Mouse (Mus musculus) adrenal gland, postnatal 4 days (tissue): ENCODE measurements around the gene Ftl1. TPM values are rescaled to one million over a fixed set of nuclear protein-coding genes. Genes with fewer than 3 reads are reported as not detected.
A peak's percentile ranks its signal among the peaks of the same experiment; 100 is the strongest.

ENCODE experiments used
- DNase-seq, 2 experiments: peaks; one replicate each; pipeline ENCODE4 v3.0.0; 2021 to 2022; ENCODE audit warnings: low spot score in 2 of 2, mixed read lengths in 2 of 2
- total RNA-seq, 2 experiments: library from RNA; stranded (reverse); gene quantifications; 2 replicates each; pipeline ENCODE4 v1.2.3; 2021

Gene Ftl1
- total RNA-seq, 2 experiments from 2014 or later = 684 to 753 TPM

GRCm38 (mm10) chr7:45455932-45456696 lies 3.6 kb downstream of the Ftl1 start:
- no peak for DNase-seq

GRCm38 (mm10) chr7:45454971-45455370 lies 4.7 kb downstream of the Ftl1 start:
- no peak for DNase-seq

DNA sequence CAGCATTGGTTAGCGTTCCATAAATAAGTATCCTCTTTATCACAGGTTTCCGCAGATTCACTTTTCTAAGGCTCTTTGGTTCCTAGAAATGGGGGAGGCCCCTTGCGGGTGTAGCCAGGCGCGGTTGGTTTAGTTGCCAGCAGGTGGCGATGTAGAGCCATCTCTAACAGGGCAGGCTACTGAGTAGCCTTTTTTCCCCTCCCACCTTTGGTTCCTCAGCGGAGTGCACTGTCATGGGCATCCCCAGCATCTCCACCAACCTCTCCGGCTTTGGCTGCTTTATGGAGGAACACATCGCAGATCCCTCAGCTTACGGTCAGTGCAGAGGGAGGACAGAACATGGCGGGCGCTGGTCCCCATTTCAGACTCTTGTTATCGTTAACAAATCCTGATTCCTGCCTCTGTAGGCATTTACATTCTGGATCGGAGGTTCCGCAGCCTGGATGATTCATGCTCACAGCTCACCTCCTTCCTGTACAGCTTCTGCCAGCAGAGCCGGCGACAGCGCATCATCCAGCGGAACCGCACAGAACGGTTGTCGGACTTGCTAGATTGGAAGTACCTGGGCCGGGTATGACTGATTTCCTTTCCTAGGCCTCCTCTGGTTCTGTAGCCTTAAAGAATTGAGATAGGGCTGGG lies 8.2 kb downstream of the Ftl1 start:
- peak in 1 of 2 experiments; percentile 65 for DNase-seq

DNA sequence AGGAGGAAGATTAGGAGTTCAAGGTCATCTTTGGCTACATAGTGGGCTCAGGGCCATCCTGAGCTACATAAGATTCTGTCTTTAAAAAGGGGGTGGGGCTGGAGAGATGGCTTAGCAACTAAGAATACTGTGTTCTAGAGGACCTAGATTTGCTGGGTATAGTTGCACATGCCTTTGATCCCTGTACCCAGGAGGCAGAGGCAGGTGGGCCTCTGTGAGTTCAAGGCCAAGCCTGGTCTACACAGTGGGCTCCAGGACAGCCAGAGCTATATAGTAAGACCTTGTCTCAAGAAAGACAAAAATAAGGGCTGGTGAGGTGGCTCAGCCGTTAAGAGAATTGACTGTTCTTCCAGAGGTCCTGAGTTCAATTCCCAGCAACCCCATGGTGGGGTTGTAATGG lies 9.7 kb downstream of the Ftl1 start:
- DNase-seq = no peak

DNA sequence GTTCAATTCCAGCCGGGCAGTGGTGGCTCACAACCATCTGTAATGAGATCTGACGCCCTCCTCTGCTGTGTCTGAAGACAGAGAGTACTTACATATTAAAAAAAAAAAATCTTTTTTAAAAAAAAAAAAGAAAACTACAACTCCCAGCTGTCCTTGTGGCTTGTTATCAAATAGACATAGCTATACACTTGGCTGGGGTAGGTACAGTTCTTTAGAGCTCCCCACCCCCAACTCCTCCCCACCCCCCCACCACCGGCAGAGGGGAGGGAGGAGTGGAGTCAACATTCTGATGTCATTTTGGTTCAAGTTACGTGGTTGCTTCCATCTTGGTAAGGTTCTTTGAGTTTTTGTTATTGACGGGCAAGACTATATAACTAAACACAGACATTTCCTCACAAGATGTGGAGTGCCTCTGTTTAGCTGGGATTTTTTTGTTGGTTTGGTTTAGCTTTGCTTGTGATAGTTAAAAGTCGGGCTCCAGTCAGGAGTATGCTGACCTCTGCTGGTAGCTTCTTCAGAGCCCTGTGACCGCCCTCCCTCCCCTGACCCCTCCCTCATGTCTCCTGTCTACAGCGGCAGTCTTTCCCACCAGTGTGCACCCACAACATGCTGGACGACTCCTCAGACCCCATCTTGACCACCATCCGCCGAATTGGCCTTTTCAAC lies 12.2 kb downstream of the Ftl1 start:
- no peak for DNase-seq

GRCm38 (mm10) chr7:45446589-45446988 lies 13.1 kb downstream of the Ftl1 start:
- no peak for DNase-seq

DNA sequence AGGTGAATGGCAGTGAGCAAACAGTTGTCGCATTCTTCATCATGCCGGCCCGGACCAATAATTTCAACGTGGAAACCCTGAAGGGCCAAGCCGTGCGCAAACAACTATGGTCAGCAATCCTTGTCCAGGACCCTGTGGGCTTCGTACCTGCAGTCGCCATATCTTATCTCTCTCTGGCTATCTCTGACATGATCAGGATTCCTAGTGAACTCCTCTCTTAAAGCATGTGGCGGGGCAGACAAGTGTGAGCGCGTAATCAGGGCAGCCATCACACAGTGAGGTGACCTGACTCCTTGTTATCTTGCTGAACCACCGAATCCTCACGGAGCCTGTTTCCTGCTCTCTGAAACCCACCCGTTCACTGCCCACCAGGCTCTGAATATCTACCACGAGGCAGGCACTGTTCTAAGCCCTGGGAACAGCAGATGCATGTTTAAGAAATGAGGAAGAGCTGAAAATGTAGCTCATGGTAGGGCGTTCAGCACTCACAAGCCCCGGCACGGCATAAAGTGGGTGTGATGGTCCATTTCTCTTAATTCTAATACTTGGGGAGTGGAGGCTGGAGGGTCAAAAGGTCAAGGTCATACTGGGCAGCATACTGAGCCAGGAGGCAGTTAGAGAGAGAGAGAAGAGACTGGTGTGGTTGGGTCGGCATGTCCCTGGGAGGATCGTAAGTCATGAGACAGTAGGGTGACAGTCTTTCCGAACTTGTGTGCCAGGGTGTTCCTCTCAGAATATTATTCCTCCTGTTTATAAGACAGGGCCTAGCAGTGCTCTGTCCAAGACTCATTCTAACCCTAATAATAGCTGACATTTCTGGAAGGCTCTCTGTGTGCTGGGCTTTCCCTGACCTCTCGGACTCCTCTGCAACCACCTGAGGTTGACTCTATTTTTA lies 15.9 kb downstream of the Ftl1 start:
- no peak for DNase-seq

- no peak for DNase-seq
These were observed 22.0 kb downstream of the Ftl1 start, which contains the start of gene Ruvbl2 for GRCm38 (mm10) chr7:45437521-45438276. Gene Ruvbl2 (minus strand): TSS chr7:45438096.

DNA sequence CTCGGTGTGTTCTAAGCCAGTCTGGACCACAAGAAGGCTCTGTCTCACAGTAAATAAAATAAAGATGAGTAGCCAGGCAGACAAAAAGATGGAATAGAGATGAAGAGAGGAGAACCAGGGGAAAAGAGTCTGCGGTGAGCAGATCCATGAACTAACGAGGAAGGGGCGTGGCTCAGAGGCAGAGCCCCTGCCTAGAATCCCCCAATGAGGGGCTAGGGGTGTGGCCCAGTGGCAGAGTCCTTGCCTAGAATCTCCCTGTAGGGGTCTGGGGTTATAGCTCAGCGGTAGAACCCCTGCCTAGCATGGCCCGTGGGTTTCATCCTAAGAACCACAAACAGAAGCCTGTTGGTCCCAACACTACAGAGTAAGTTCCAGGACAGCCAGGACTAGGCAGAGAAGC lies 22.6 kb downstream of the Ftl1 start:
- no peak for DNase-seq

GRCm38 (mm10) chr7:45436444-45436843 lies 23.2 kb downstream of the Ftl1 start:
- no peak for DNase-seq

DNA sequence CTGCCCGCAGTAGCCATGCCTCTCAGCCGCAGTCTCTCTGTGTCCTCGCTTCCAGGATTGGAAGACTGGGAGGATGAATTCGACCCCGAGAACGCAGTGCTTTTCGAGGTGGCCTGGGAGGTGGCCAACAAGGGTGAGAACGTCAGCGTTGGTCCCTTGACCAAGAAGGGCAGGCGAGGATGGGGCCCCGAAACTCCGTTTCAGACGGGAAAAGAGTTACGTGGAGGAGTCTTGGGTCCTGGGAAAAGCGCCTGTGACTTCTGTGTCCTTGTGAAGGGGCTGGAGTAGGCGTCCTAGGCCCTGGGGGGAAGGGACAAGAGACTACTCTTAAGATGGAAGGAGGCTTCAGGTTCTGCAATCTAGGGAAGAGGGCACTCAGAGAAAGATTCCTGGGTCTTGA lies 24.6 kb downstream of the Ftl1 start:
- no peak for DNase-seq

DNA sequence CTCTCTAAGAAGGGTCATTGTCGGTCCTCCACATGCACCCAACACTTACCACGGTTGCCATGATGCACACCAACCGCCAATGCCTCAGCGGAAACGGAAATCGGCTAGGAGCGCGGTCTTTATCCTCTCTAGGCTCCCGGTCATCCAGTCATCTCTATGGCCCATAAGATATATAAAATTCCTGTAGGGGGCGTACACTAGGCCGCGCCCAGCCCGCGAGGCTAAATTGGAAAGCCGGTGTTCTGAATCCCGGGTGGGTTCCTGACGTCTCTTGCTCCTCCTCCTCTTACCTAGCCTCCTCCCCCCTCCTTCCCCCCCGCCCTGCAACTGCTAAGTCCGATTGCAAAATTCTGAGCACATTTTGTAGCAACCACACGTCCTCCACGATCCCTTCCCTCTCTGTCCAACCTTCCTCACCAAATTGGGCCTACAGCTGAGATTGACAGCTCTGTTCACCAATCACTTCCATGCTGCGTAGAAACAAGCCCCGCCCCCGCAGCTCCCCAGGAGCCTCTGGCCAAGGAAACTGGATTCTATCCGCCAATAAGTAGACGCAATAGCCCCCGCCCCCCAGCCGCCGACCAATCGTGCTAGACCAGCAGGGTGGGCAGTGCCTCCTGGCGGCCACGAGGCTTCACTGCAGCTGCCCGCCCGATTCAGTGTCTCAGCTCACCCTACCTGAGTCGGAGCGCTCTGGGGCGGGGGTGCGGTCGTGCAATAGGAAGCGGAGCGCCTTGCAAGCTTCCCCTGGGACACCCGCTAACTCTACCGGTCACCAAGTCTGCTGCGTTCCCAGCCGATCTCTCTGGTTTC lies 25.3 kb downstream of the Ftl1 start, which contains the start of gene Gys1:
Gene Gys1 (plus strand): TSS at position 642 of the 813 bp plus-strand sequence.
- DNase-seq = peak; percentile 99

GRCm38 (mm10) chr7:45433835-45434202 lies 25.9 kb downstream of the Ftl1 start:
- no peak for DNase-seq

DNA sequence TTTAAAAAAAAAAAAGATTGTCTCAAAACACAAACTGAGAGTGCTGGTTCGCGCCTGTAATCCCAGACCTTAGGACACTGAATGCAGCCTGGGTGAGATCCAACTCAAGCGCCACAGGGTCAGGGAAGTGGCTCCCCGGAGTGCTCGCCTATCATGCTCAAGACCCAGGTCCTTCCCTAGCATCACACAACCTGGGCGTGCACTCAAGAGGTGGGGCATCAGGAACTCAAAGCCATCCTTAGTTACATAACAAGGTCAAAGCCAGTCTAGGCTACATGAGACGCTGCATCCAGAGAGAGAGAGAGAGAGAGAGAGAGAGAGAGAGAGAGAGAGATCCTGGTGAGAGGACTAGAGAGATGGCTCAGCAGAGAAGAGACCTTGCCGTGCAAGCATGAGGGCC lies 33.1 kb downstream of the Ftl1 start:
- DNase-seq = no peak

GRCm38 (mm10) chr7:45421194-45421593 lies 38.5 kb downstream of the Ftl1 start:
- no peak for DNase-seq

- no peak for DNase-seq
These were observed 39.1 kb downstream of the Ftl1 start, which contains the start of gene Lhb for GRCm38 (mm10) chr7:45420615-45420919. Gene Lhb (plus strand): TSS chr7:45420820.

DNA sequence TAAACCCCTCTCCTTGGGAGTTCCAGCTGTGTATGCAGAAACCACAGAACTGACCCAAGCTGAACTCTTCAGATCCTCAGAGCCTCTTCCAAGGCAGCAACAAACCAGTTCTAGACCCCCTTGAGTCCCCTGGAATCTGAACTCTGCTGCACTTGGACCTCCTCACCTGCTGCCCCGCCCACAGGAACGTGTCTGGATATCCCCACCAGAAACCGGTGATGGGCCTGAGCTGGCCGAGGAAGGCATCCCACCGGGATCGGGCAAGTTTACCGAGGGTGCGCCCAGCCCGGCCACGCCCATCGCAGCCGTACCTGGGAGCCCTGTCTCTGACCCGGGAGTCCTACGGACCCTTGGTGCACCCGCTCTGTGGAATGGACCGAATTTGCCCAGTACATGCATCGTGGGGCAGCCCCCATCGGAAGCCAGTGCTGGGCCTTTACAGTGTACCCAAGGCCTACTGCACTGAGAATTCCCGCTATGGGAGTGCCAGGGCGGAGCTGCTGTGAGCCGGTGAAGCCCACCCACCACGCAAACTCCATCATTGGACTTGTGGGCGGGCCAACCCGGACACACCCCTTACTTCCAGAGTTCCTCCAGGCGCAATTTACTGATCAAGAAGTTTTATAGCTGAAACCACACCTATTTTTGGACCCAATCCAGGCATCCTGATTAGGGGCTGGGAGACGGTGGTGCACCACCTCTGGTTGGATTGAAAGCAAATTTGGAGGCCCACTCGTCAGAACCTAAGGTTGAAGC lies 39.6 kb downstream of the Ftl1 start:
- DNase-seq = no peak

DNA sequence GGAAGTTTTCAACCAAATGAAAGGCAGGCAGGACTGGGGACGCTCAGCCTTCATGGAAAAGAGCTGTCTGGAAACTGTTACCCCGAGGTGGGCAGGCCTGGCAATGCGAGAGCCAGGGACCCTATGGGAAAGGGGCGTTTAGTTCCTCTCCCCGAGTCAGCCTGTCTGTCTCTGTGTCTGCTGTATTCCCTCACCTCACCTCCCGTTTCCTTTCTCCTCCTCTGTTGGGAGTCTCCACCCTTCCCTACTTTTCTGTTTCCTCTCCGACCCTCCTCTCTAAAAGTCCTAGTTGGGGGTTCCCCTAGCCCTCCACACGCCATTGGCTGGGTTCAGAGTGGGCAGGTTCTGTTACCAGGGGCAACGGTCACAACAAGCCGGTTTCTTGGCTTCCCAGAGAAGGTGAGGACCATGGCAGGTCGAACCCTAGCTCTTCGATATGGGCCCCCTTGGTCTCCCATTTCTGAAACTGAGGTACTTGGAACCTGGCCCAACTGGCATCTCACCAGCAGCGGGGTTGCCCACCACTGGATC lies 41.7 kb downstream of the Ftl1 start:
- DNase-seq = no peak

GRCm38 (mm10) chr7:45415636-45416035 lies 44.0 kb downstream of the Ftl1 start:
- no peak for DNase-seq
